Mouse (Mus musculus): ENCODE results near the gene Fsd1l.

DNA sequence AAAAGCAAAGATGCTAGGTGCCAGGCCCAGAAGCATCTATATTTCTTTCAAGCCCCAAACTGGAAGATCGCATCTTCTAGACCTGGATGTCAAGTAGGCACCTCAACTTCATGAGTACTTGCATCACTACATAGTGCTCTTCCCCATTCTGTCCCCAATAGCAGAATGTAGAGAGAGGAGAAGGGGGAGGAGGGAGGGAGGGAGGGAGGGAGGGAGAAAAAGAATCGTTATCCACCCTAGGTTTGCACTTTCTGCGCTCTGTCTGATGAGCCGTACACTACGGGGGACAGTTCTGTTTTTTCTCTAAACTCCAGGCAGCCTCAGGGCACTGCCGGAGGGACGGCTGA lies 82.4 kb downstream of the Fsd1l start, which contains the start of gene Fktn:
- TF ChIP-seq CTCF (IDR thresholded peaks at IDR 0.05; ENCODE audit: extremely low read depth, insufficient read depth, insufficient read length, insufficient replicate concordance) (no peak), POLR2A (IDR thresholded peaks at IDR 0.05; ENCODE audit: low read depth, low read length) (no peak)
